Mouse (Mus musculus) liver, adult 2 months (tissue): Measurements from ENCODE around the gene Rgs5. TPM values are rescaled to one million over a fixed set of nuclear protein-coding genes. Genes with fewer than 3 reads are reported as not detected.
A peak's percentile ranks its signal among the peaks of the same experiment; 100 is the strongest.

ENCODE experiments used
- DNase-seq: peaks from one replicate; pipeline ENCODE4 v3.0.0-alpha.2; 2011; ENCODE audit warnings: low read depth, low spot score; ENCODE audit errors: extremely low read depth
- H3K27ac ChIP-seq: fragments of 200-500 bp; replicated peaks from 2 replicates; pipeline ENCODE4 v1.5.1; 2012; ENCODE audit warnings: low read depth, mild to moderate bottlenecking, control low read depth, inconsistent platforms, low read length; ENCODE audit not compliant: insufficient read depth
- H3K27me3 ChIP-seq: fragments of 200-500 bp; 2 replicates; pipeline ENCODE4 v1.6.1; 2012; ENCODE audit warnings: mild to moderate bottlenecking, moderate library complexity, low read length, inconsistent platforms; ENCODE audit not compliant: control insufficient read depth, insufficient read depth
- H3K36me3 ChIP-seq: fragments of 200-500 bp; 2 replicates; pipeline ENCODE4 v1.6.1; 2012; ENCODE audit warnings: low read length, inconsistent platforms; ENCODE audit not compliant: control insufficient read depth, insufficient read depth
- H3K4me1 ChIP-seq: fragments of 200-500 bp; 2 replicates; pipeline ENCODE4 v1.6.1; 2011; ENCODE audit warnings: low read length; ENCODE audit not compliant: control insufficient read depth, insufficient read depth
- H3K4me3 ChIP-seq: fragments of 200-500 bp; 2 replicates; pipeline ENCODE4 v1.5.1; 2011; ENCODE audit warnings: low read depth, mild to moderate bottlenecking, control low read depth, low read length, moderate library complexity; ENCODE audit not compliant: insufficient read depth
- H3K79me2 ChIP-seq: fragments of 200-500 bp; 2 replicates; pipeline ENCODE4 v1.6.1; 2012; ENCODE audit warnings: inconsistent platforms, mild to moderate bottlenecking, low read length, moderate library complexity; ENCODE audit not compliant: control insufficient read depth, insufficient read depth
- H3K9ac ChIP-seq: fragments of 200-500 bp; 2 replicates; pipeline ENCODE4 v1.6.1; 2012; ENCODE audit warnings: low read depth, mild to moderate bottlenecking, control low read depth, inconsistent platforms, low read length
- CTCF ChIP-seq: fragments of 200-500 bp; IDR thresholded peaks from 2 replicates; pipeline ENCODE4 v1.5.1; 2011; ENCODE audit warnings: low read depth, low read length, control low read depth
- POLR2A ChIP-seq: fragments of 200-500 bp; IDR thresholded peaks from 2 replicates; pipeline ENCODE4 v1.6.1; 2011; ENCODE audit warnings: low read length, control low read depth; ENCODE audit not compliant: insufficient read depth; ENCODE audit errors: extremely low read depth
- WGBS: fragments of 180-500 bp; shearing (Covaris S2); methylation state at CpG from one replicate; pipeline ENCODE4 v1.1.7; 2018; 5-methylcytosine and 5-hydroxymethylcytosine counted together
- polyA plus RNA-seq: library from polyadenylated mRNA; depleted of rRNA; stranded (reverse); fragments of >200 nt; gene quantifications from 2 replicates; pipeline ENCODE4 v1.2.3, GENCODE M21; 2012
- total RNA-seq: library from RNA; depleted of rRNA; stranded (reverse); fragments of >200 nt; gene quantifications from 2 replicates; pipeline ENCODE4 v1.2.3, GENCODE M21; 2014

Rgs5 gene
- total and polyA plus RNA-seq, 2 experiments: 6.9 to 31.3 TPM

- no peaks in the 10 kb centered on the region for H3K36me3 ChIP-seq
- TF ChIP-seq CTCF: no peak
- no peak for TF ChIP-seq POLR2A
- peak; percentile 7 for DNase-seq
- WGBS: 57% methylated on average over 4 of the region's 4 CpGs
- H3K27ac ChIP-seq: no peak overlapping the region
- H3K4me1 ChIP-seq: no peaks in the 10 kb centered on the region
- no peaks in the 10 kb centered on the region for H3K79me2 ChIP-seq
- H3K27me3 ChIP-seq: no peaks in the 10 kb centered on the region
- no peak overlapping the region for H3K4me3 ChIP-seq
- H3K9ac ChIP-seq: no peak overlapping the region
Observed at GRCm38 (mm10) chr1:169667328-169667727, 12.0 kb downstream of the Rgs5 start.

DNA sequence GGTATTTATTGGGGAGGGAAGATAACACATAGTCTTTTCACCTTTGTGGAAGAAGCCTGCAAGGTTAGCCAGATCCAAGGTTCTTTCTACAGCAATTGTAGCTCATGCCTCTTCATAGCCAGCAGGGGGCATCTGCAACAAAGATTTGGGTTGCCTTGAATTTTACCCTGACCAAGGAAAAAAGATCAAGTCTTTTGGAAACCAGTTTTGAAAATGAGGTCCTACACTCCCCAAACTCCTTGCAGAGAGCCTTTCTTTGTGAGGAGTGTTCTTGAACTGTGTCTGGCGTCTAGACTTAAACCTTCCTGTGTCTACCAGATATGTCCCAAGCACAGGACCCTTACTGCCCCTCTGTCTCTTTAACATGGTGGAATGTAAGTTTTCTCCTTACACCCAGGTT, 15.4 kb downstream of the Rgs5 start:
- 0 out of 2 replicates have a peak, but pooled peaks have one; percentile 19 for TF ChIP-seq CTCF
- no peak for TF ChIP-seq POLR2A
- H3K9ac ChIP-seq: no peak overlapping the region
- WGBS: 76% methylated on average over 1 of the region's 1 CpGs
- no peak overlapping the region for H3K27ac ChIP-seq
- H3K79me2 ChIP-seq: no peaks in the 10 kb centered on the region
- DNase-seq: peak; percentile 28
- H3K4me1 ChIP-seq: no peaks in the 10 kb centered on the region
- H3K27me3 ChIP-seq: no peaks in the 10 kb centered on the region
- no peak overlapping the region for H3K4me3 ChIP-seq
- no peaks in the 10 kb centered on the region for H3K36me3 ChIP-seq

DNA sequence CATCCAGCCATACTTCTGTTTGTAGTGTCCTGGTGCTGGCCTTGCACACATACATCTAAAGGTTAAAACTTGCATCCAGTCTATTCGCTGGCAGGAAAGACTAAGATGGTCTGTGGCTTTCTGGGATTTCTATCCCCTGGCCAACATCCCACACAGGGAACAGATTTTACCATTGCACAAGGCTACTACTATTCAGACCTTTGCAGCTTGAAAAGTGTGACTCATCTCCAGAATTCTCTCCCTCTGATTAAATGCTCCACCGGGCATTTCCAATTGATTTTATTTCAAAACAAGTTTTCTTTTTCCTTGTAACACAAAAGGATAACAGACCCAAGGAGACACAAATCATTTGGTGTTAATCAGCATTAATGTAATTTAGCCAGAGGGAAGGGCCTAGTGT, 16.5 kb downstream of the Rgs5 start:
- Histone ChIP-seq H3K36me3 (no peaks in the 10 kb centered on the region), H3K4me3 (no peak overlapping the region), H3K4me1 (no peaks in the 10 kb centered on the region), H3K27ac (no peak overlapping the region), H3K79me2 (no peaks in the 10 kb centered on the region), H3K27me3 (no peaks in the 10 kb centered on the region), H3K9ac (no peak overlapping the region)
- no peak for DNase-seq
- TF ChIP-seq CTCF: no peak
- TF ChIP-seq POLR2A: no peak
- WGBS: 65% methylated on average over 2 of the region's 2 CpGs

GRCm38 (mm10) chr1:169672272-169672671, 17.0 kb downstream of the Rgs5 start:
- no peak overlapping the region for H3K9ac ChIP-seq
- H3K27me3 ChIP-seq: no peaks in the 10 kb centered on the region
- peak; percentile 7 for DNase-seq
- H3K4me3 ChIP-seq: no peak overlapping the region
- 67% methylated on average over 4 of the region's 4 CpGs for WGBS
- H3K79me2 ChIP-seq: no peaks in the 10 kb centered on the region
- TF ChIP-seq CTCF (no peak), POLR2A (no peak)
- H3K27ac ChIP-seq: no peak overlapping the region
- no peaks in the 10 kb centered on the region for H3K4me1 ChIP-seq
- no peaks in the 10 kb centered on the region for H3K36me3 ChIP-seq

- Histone ChIP-seq H3K9ac (no peak overlapping the region), H3K79me2 (no peaks in the 10 kb centered on the region), H3K36me3 (no peaks in the 10 kb centered on the region), H3K27ac (no peak overlapping the region), H3K27me3 (no peaks in the 10 kb centered on the region), H3K4me3 (no peak overlapping the region), H3K4me1 (no peaks in the 10 kb centered on the region)
- peak; percentile 9 for DNase-seq
- WGBS: 62% methylated on average over 3 of the region's 3 CpGs
- TF ChIP-seq POLR2A (no peak), CTCF (0 out of 2 replicates have a peak, but pooled peaks have one; percentile 18)
Observed at GRCm38 (mm10) chr1:169674116-169674515, 18.8 kb downstream of the Rgs5 start.

DNA sequence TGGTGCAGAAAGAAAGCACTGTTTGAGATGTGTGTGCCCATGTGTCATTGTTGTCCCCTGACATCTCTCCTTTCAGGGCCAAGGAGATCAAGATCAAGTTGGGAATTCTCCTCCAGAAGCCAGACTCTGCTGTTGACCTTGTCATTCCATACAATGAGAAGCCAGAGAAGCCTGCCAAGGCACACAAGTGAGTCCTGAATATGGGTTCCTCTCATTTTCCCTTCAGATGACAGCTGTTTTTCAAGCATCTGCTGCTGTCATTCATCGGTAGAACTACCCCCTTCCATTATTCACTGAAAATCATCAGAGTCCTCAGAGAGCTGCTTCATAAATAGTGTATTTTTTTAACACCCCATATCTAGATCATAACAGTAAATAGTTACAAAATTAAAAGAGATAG, 21.4 kb downstream of the Rgs5 start:
- Histone ChIP-seq H3K27ac (no peak overlapping the region), H3K79me2 (no peaks in the 10 kb centered on the region), H3K36me3 (no peaks in the 10 kb centered on the region), H3K4me3 (no peak overlapping the region), H3K9ac (no peak overlapping the region), H3K27me3 (no peaks in the 10 kb centered on the region), H3K4me1 (no peaks in the 10 kb centered on the region; the same call in 1 of the 2 replicates)
- WGBS: 83% methylated on average over 1 of the region's 1 CpGs
- DNase-seq: no peak
- TF ChIP-seq CTCF (no peak), POLR2A (no peak)
